Mouse (Mus musculus): Measurements from ENCODE around the gene Heatr1. TPM values are rescaled to one million over a fixed set of nuclear protein-coding genes. Genes with fewer than 3 reads are reported as not detected.
A peak's percentile ranks its signal among the peaks of the same experiment; 100 is the strongest.
"Not testable (repeated sequence)": the region's sequence is repeated elsewhere in the genome, so short reads cannot be mapped to it uniquely, and the experiment has no call there.

The Heatr1 gene
- polyA plus RNA-seq, 1 experiment from 2014 or later, result 28.0 TPM

- Histone ChIP-seq H3K36me3 (0 out of 2 replicates have a peak, but pooled peaks cover 3% of the 10 kb centered on the region), H3K9ac (replicated peaks) (no peak overlapping the region), H3K4me3 (replicated peaks) (no peak overlapping the region), H3K9me3 (no peaks in the 10 kb centered on the region), H3K4me2 (no peak overlapping the region), H3K27me3 (no peaks in the 10 kb centered on the region), H3K4me1 (replicated peaks) (no peaks in the 10 kb centered on the region), H3K27ac (no peak overlapping the region)
- WGBS, result 82% methylated on average over 7 of the region's 7 CpGs
- ATAC-seq (ENCODE audit: insufficient number of reproducible peaks, insufficient read depth, low FRiP score, low TSS enrichment, low read depth), result no peak
Measured at GRCm38 (mm10) chr13:12454686-12455390, 60.0 kb downstream of the Heatr1 start.

GRCm38 (mm10) chr13:12456711-12457110, 61.9 kb downstream of the Heatr1 start:
- 72% methylated on average over 7 of the region's 7 CpGs for WGBS
- Histone ChIP-seq H3K27me3 (no peaks in the 10 kb centered on the region), H3K9ac (replicated peaks) (no peak overlapping the region)

GRCm38 (mm10) chr13:12460443-12460842, 65.6 kb downstream of the Heatr1 start:
- H3K27ac ChIP-seq, result no peak overlapping the region
- ATAC-seq (ENCODE audit: insufficient number of reproducible peaks, insufficient read depth, low FRiP score, low TSS enrichment, low read depth), result no peak

More at GRCm38 (mm10) chr13:12456711-12457110, 61.9 kb downstream of the Heatr1 start:
- ATAC-seq (ENCODE audit: insufficient number of reproducible peaks, insufficient read depth, low FRiP score, low TSS enrichment, low read depth), result no peak
- Histone ChIP-seq H3K4me3 (replicated peaks) (no peak overlapping the region), H3K4me1 (replicated peaks) (no peaks in the 10 kb centered on the region), H3K36me3 (0 out of 2 replicates have a peak, but pooled peaks cover 3% of the 10 kb centered on the region), H3K4me2 (no peak overlapping the region), H3K9me3 (no peaks in the 10 kb centered on the region), H3K27ac (no peak overlapping the region)

GRCm38 (mm10) chr13:12460881-12461729, 66.3 kb downstream of the Heatr1 start:
- 2% methylated on average over 59 of the region's 59 CpGs for WGBS
- no peaks in the 10 kb centered on the region for H3K4me1 ChIP-seq (replicated peaks)
- H3K27ac ChIP-seq, result 0 out of 2 replicates have a peak overlapping the region, but pooled peaks have one; percentile 41
- H3K36me3 ChIP-seq, result no peaks in the 10 kb centered on the region
- peak overlapping the region; percentile 74 for H3K4me3 ChIP-seq (replicated peaks)
- peak overlapping the region; percentile 83 for H3K4me2 ChIP-seq
- H3K9me3 ChIP-seq, result no peaks in the 10 kb centered on the region
- no peaks in the 10 kb centered on the region for H3K27me3 ChIP-seq
- peak overlapping the region; percentile 70 for H3K9ac ChIP-seq (replicated peaks)
- ATAC-seq (ENCODE audit: insufficient number of reproducible peaks, insufficient read depth, low FRiP score, low TSS enrichment, low read depth), result peak; percentile 96

More at GRCm38 (mm10) chr13:12460443-12460842, 65.6 kb downstream of the Heatr1 start:
- H3K4me1 ChIP-seq (replicated peaks), result no peaks in the 10 kb centered on the region
- no peaks in the 10 kb centered on the region for H3K9me3 ChIP-seq
- peak overlapping the region; percentile 83 for H3K4me2 ChIP-seq
- no peaks in the 10 kb centered on the region for H3K36me3 ChIP-seq
- 13% methylated on average over 8 of the region's 8 CpGs for WGBS
- H3K9ac ChIP-seq (replicated peaks), result peak overlapping the region; percentile 70
- no peaks in the 10 kb centered on the region for H3K27me3 ChIP-seq
- H3K4me3 ChIP-seq (replicated peaks), result peak overlapping the region; percentile 74

- Histone ChIP-seq H3K4me2 (peak overlapping the region; percentile 83), H3K9me3 (no peaks in the 10 kb centered on the region), H3K4me1 (replicated peaks) (no peaks in the 10 kb centered on the region), H3K27ac (no peak overlapping the region), H3K27me3 (no peaks in the 10 kb centered on the region), H3K9ac (replicated peaks) (no peak overlapping the region; the same call in 1 of the 2 replicates), H3K36me3 (no peaks in the 10 kb centered on the region), H3K4me3 (replicated peaks) (peak overlapping the region; percentile 74)
- WGBS, result 4% methylated on average over 7 of the region's 7 CpGs
- no peak for ATAC-seq (ENCODE audit: insufficient number of reproducible peaks, insufficient read depth, low FRiP score, low TSS enrichment, low read depth)
Measured at GRCm38 (mm10) chr13:12461730-12462119, 66.9 kb downstream of the Heatr1 start.

- ATAC-seq (ENCODE audit: insufficient number of reproducible peaks, insufficient read depth, low FRiP score, low TSS enrichment, low read depth), result no peak
- Histone ChIP-seq H3K4me1 (replicated peaks) (no peaks in the 10 kb centered on the region), H3K36me3 (no peaks in the 10 kb centered on the region), H3K27me3 (no peaks in the 10 kb centered on the region), H3K9me3 (no peaks in the 10 kb centered on the region), H3K4me3 (replicated peaks) (no peak overlapping the region), H3K9ac (replicated peaks) (no peak overlapping the region), H3K4me2 (no peak overlapping the region), H3K27ac (no peak overlapping the region)
- 81% methylated on average over 4 of the region's 4 CpGs for WGBS
Measured at GRCm38 (mm10) chr13:12462623-12463022, 67.8 kb downstream of the Heatr1 start.

- not testable (repeated sequence) for H3K4me1 ChIP-seq (replicated peaks); H3K4me3 ChIP-seq (replicated peaks); ATAC-seq (ENCODE audit: insufficient number of reproducible peaks, insufficient read depth, low FRiP score, low TSS enrichment, low read depth); H3K27ac ChIP-seq; H3K27me3 ChIP-seq; H3K4me2 ChIP-seq; H3K9ac ChIP-seq (replicated peaks); H3K36me3 ChIP-seq; H3K9me3 ChIP-seq
- WGBS, result 78% methylated on average over 6 of the region's 6 CpGs
Measured at GRCm38 (mm10) chr13:12464159-12464558, 69.3 kb downstream of the Heatr1 start.

- Histone ChIP-seq H3K9me3 (no peaks in the 10 kb centered on the region), H3K4me1 (replicated peaks) (no peaks in the 10 kb centered on the region), H3K4me2 (no peak within 1 kb of the TSS), H3K27me3 (no peaks in the 10 kb centered on the region), H3K36me3 (no peaks in the 10 kb centered on the region), H3K9ac (replicated peaks) (no peak within 1 kb of the TSS), H3K27ac (no peak within 1 kb of the TSS), H3K4me3 (replicated peaks) (no peak within 1 kb of the TSS)
- 90% methylated on average over 1 of the region's 1 CpGs for WGBS
- no peak for ATAC-seq (ENCODE audit: insufficient number of reproducible peaks, insufficient read depth, low FRiP score, low TSS enrichment, low read depth)
Measured at GRCm38 (mm10) chr13:12464844-12465243, 70.0 kb downstream of the Heatr1 start, which contains the start of gene Lgals8. Lgals8 (minus strand) TSS chr13:12464944.

- 0 out of 2 replicates have a peak, but pooled peaks cover 4% of the 10 kb centered on the region for H3K27me3 ChIP-seq
- H3K27ac ChIP-seq, result no peak overlapping the region
- no peaks in the 10 kb centered on the region for H3K9me3 ChIP-seq
- H3K4me2 ChIP-seq, result no peak overlapping the region
- 83% methylated on average over 1 of the region's 1 CpGs for WGBS
- no peak overlapping the region for H3K9ac ChIP-seq (replicated peaks)
- no peaks in the 10 kb centered on the region for H3K4me1 ChIP-seq (replicated peaks)
- no peak overlapping the region for H3K4me3 ChIP-seq (replicated peaks)
- no peak for ATAC-seq (ENCODE audit: insufficient number of reproducible peaks, insufficient read depth, low FRiP score, low TSS enrichment, low read depth)
- no peaks in the 10 kb centered on the region for H3K36me3 ChIP-seq
Measured at GRCm38 (mm10) chr13:12468488-12468887, 73.7 kb downstream of the Heatr1 start.

- H3K4me2 ChIP-seq, result no peak overlapping the region
- no peaks in the 10 kb centered on the region for H3K9me3 ChIP-seq
- no peaks in the 10 kb centered on the region for H3K36me3 ChIP-seq
- H3K9ac ChIP-seq (replicated peaks), result no peak overlapping the region
- H3K27ac ChIP-seq, result no peak overlapping the region
- H3K27me3 ChIP-seq, result 0 out of 2 replicates have a peak, but pooled peaks cover 4% of the 10 kb centered on the region
- peak; percentile 71 for ATAC-seq (ENCODE audit: insufficient number of reproducible peaks, insufficient read depth, low FRiP score, low TSS enrichment, low read depth)
- H3K4me3 ChIP-seq (replicated peaks), result no peak overlapping the region
- WGBS, result 35% methylated on average over 8 of the region's 8 CpGs
- H3K4me1 ChIP-seq (replicated peaks), result no peaks in the 10 kb centered on the region
Measured at GRCm38 (mm10) chr13:12473724-12474378, 79.0 kb downstream of the Heatr1 start.

GRCm38 (mm10) chr13:12475239-12475638, 80.4 kb downstream of the Heatr1 start:
- Histone ChIP-seq H3K27me3 (0 out of 2 replicates have a peak, but pooled peaks cover 4% of the 10 kb centered on the region), H3K4me2 (no peak overlapping the region), H3K27ac (no peak overlapping the region), H3K9me3 (no peaks in the 10 kb centered on the region), H3K36me3 (no peaks in the 10 kb centered on the region), H3K4me1 (replicated peaks) (no peaks in the 10 kb centered on the region), H3K9ac (replicated peaks) (no peak overlapping the region), H3K4me3 (replicated peaks) (no peak overlapping the region)
- WGBS, result 87% methylated on average over 6 of the region's 6 CpGs
- ATAC-seq (ENCODE audit: insufficient number of reproducible peaks, insufficient read depth, low FRiP score, low TSS enrichment, low read depth), result no peak
